Mouse (Mus musculus): ENCODE results near the gene Olfr341. TPM values are rescaled to one million over a fixed set of nuclear protein-coding genes. Genes with fewer than 3 reads are reported as not detected.

Olfr341 gene
- not detected in 2 replicates for polyA plus RNA-seq (2015; fragmentation: Nextera tagmentation; extraction: Ambion mirVana)

- H3K4me2 ChIP-seq (ENCODE audit: low read depth, low read length), result no peak within 1 kb of the TSS
- H3K36me3 ChIP-seq (ENCODE audit: control insufficient read depth, insufficient read depth, low read length), result no peaks in the 10 kb centered on the region
- no peaks in the 10 kb centered on the region for H3K9me3 ChIP-seq (replicated peaks; ENCODE audit: control insufficient read depth, low read length)
- H3K27me3 ChIP-seq (ENCODE audit: control insufficient read depth, insufficient read depth, low read length), result no peaks in the 10 kb centered on the region
- no peak within 1 kb of the TSS for H3K4me3 ChIP-seq (replicated peaks; ENCODE audit: low read length)
- H3K4me1 ChIP-seq (ENCODE audit: control insufficient read depth, insufficient read depth, low read length), result no peaks in the 10 kb centered on the region
- H3K9ac ChIP-seq (ENCODE audit: low read length), result no peak within 1 kb of the TSS
- no peak within 1 kb of the TSS for H3K27ac ChIP-seq (ENCODE audit: low read length)
- ATAC-seq (ENCODE audit: insufficient read depth, low FRiP score), result no peak
Measured at GRCm38 (mm10) chr2:36482368-36482767, at the start of gene Olfr341. Gene Olfr341 (minus strand): TSS chr2:36482468.

- no peaks in the 10 kb centered on the region for H3K4me1 ChIP-seq (ENCODE audit: control insufficient read depth, insufficient read depth, low read length)
- H3K36me3 ChIP-seq (ENCODE audit: control insufficient read depth, insufficient read depth, low read length), result no peaks in the 10 kb centered on the region
- no peaks in the 10 kb centered on the region for H3K9me3 ChIP-seq (replicated peaks; ENCODE audit: control insufficient read depth, low read length)
- no peak for ATAC-seq (ENCODE audit: insufficient read depth, low FRiP score)
- no peak within 1 kb of the TSS for H3K4me2 ChIP-seq (ENCODE audit: low read depth, low read length)
- H3K27me3 ChIP-seq (ENCODE audit: control insufficient read depth, insufficient read depth, low read length), result no peaks in the 10 kb centered on the region
- no peak within 1 kb of the TSS for H3K27ac ChIP-seq (ENCODE audit: low read length)
- H3K4me3 ChIP-seq (replicated peaks; ENCODE audit: low read length), result no peak within 1 kb of the TSS
- no peak within 1 kb of the TSS for H3K9ac ChIP-seq (ENCODE audit: low read length)
- WGBS, result 65% methylated on average over 3 of the region's 3 CpGs
Measured at GRCm38 (mm10) chr2:36524698-36525097, 42.4 kb upstream of the Olfr341 start, which contains the start of gene Olfr342. Gene Olfr342 (plus strand): TSS chr2:36524998.

GRCm38 (mm10) chr2:36473634-36474033 is 8.6 kb downstream of the Olfr341 start:
- Histone ChIP-seq H3K4me3 (replicated peaks; ENCODE audit: low read length) (no peak overlapping the region), H3K4me2 (ENCODE audit: low read depth, low read length) (no peak overlapping the region), H3K36me3 (ENCODE audit: control insufficient read depth, insufficient read depth, low read length) (no peaks in the 10 kb centered on the region), H3K9me3 (replicated peaks; ENCODE audit: control insufficient read depth, low read length) (no peaks in the 10 kb centered on the region), H3K9ac (ENCODE audit: low read length) (no peak overlapping the region), H3K27ac (ENCODE audit: low read length) (no peak overlapping the region), H3K27me3 (ENCODE audit: control insufficient read depth, insufficient read depth, low read length) (no peaks in the 10 kb centered on the region), H3K4me1 (ENCODE audit: control insufficient read depth, insufficient read depth, low read length) (no peaks in the 10 kb centered on the region)
- ATAC-seq (ENCODE audit: insufficient read depth, low FRiP score), result no peak

GRCm38 (mm10) chr2:36452287-36452686 is 30.0 kb downstream of the Olfr341 start, which contains the start of gene Olfr340:
Gene Olfr340 (plus strand): TSS chr2:36452587.
- ATAC-seq (ENCODE audit: insufficient read depth, low FRiP score), result no peak
- Histone ChIP-seq H3K4me2 (ENCODE audit: low read depth, low read length) (no peak within 1 kb of the TSS), H3K4me3 (replicated peaks; ENCODE audit: low read length) (no peak within 1 kb of the TSS), H3K4me1 (ENCODE audit: control insufficient read depth, insufficient read depth, low read length) (no peaks in the 10 kb centered on the region), H3K27ac (ENCODE audit: low read length) (no peak within 1 kb of the TSS), H3K9me3 (replicated peaks; ENCODE audit: control insufficient read depth, low read length) (no peaks in the 10 kb centered on the region), H3K36me3 (ENCODE audit: control insufficient read depth, insufficient read depth, low read length) (no peaks in the 10 kb centered on the region), H3K27me3 (ENCODE audit: control insufficient read depth, insufficient read depth, low read length) (no peaks in the 10 kb centered on the region), H3K9ac (ENCODE audit: low read length) (no peak within 1 kb of the TSS)
- 54% methylated on average over 1 of the region's 1 CpGs for WGBS

Other genes starting within 250 kb of the Olfr341 start
- gene Olfr338, start 108.9 kb downstream of the Olfr341 start, polyA plus RNA-seq (2015; fragmentation: Nextera tagmentation; extraction: Ambion mirVana), result 0.03 TPM in 1 of 2 replicates, not detected in the other
- gene Olfr339, start 63.5 kb downstream of the Olfr341 start, polyA plus RNA-seq (2015; fragmentation: Nextera tagmentation; extraction: Ambion mirVana), result not detected in 2 replicates
- not detected in 2 replicates for gene Olfr340, start 29.9 kb downstream of the Olfr341 start, polyA plus RNA-seq (2015; fragmentation: Nextera tagmentation; extraction: Ambion mirVana)
- gene Olfr342, start 42.5 kb upstream of the Olfr341 start, polyA plus RNA-seq (2015; fragmentation: Nextera tagmentation; extraction: Ambion mirVana), result not detected in 2 replicates
- gene Olfr344, start 84.2 kb upstream of the Olfr341 start, polyA plus RNA-seq (2015; fragmentation: Nextera tagmentation; extraction: Ambion mirVana), result not detected in 2 replicates
- not detected in 2 replicates for gene Olfr345, start 157.6 kb upstream of the Olfr341 start, polyA plus RNA-seq (2015; fragmentation: Nextera tagmentation; extraction: Ambion mirVana)
- not detected in 2 replicates for gene Olfr346, start 203.3 kb upstream of the Olfr341 start, polyA plus RNA-seq (2015; fragmentation: Nextera tagmentation; extraction: Ambion mirVana)
- not detected in 2 replicates for gene Olfr347, start 249.4 kb upstream of the Olfr341 start, polyA plus RNA-seq (2015; fragmentation: Nextera tagmentation; extraction: Ambion mirVana)

Data from stomach, embryonic 16.5 days (tissue).